Mouse (Mus musculus) frontal cortex, postnatal 14 days (tissue): ENCODE data around the gene Kif13a.

ENCODE experiments used
- DNase-seq, 2 experiments: peaks; one replicate each; pipeline ENCODE4 v3.0.0; 2022; ENCODE audit warnings: low spot score in 2 of 2

Kif13a gene

DNA sequence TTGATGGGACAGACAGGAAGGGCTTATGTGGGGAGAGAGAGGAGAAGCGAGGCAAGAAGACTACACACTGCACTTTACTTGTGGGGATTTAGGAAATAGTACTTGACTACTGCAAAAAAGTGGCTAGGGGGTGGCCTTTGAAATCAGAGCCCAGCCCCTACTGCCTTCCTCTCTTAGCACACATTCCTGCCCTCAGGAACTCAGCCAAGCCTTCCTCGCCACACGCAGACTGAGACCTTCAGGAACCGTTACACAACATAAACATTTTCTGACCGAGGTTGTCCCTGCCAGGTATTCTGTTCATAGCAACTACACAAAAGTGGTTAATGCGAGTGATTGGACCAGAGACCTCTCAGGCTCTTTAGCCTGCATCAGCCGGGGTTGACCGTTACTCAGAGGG lies 8.1 kb downstream of the Kif13a start:
- no peak for DNase-seq

DNA sequence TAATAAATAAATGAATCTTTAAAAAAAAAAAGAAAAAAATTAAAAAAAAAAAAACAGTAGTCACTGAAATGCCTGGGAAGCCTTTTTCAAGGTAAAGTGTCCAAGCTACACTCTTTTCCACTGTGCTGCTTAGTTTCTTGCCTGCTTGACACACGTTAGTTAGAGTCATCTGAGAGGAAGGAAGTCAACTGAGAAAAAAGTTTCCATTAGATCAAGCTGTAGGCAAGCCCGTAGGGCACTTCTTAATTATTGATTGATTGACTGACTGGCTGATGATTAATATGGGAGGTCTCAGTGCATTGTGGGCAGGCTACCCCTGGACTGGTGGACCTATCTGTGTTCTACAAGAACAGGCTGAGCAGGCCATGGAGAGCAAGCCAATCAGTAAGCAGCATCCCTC lies 9.9 kb downstream of the Kif13a start:
- no peak for DNase-seq

DNA sequence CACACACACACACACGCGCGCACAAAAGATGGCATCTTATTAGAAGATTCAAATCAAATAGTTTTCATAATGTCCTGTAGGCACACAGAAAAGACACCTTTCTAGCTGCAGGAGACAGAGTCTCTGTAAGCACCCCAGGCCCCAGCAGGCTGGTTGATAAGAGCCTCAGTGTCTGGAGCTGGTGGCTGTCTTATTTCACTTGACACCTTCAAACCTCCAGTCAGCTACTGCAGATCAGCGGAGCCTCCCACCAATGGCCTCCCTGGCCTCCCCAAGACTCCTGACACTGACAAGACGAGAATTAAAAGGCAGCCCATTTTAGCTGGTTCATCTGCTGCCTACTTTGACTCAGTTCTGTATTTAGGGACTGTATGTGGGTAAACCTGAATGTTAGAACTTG lies 11.2 kb downstream of the Kif13a start:
- no peak for DNase-seq

DNA sequence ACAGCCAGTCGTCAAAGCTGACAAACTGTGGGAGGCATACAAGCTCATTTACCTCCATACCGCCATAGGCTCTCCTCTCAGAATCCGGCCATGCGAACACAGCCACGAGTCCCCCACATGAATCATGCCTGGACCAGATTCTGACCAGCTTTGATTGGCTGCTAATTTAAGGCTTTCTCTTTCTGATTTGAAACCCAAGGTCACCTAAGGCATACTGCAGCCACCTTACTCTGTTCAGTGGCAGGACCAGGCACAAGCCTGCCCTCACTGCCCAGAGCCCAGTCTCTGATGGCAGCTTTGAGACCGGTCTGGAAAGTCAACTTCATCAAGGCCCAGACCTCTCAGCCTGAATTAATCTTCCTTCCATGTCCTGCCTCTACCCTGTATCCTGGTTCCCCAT lies 17.7 kb downstream of the Kif13a start:
- no peak for DNase-seq

DNA sequence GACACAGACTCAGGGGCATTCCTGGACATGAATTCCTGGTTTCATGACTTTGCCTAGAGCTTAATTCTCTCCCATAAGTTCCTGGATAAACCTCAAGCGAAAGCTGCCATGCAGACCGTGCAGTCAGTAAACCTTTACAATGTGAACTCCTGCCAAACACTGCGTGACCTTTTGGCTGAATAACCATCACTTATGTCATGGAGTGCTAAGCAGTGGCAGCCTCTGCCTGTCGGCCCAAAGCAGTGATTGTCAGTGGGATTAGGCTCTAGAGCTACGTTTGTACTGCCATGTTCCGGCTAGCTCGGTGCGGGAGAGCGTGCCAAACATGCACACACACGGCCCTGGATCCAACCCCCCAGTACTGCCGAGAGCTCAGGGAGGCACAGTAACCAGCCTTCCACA lies 18.6 kb downstream of the Kif13a start:
- DNase-seq = no peak

DNA sequence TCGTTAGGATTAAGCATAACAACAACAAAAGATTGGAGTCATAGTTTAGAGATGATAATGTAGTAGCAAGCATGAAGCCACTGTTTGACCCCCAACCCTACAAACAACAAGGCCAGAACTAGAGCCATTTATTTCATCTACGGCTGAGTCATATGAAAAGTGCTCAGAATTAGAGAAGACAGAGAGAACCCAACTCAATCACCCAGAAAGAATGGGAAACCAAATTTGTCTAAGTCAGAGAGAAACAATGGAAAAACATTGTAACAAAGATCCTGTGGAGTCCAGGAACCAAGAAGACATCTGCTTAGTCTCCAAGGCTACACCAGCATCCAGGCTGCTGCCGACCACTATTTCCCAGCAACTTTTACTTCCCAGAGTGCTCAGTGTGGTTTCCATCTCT lies 19.7 kb downstream of the Kif13a start:
- no peak for DNase-seq

DNA sequence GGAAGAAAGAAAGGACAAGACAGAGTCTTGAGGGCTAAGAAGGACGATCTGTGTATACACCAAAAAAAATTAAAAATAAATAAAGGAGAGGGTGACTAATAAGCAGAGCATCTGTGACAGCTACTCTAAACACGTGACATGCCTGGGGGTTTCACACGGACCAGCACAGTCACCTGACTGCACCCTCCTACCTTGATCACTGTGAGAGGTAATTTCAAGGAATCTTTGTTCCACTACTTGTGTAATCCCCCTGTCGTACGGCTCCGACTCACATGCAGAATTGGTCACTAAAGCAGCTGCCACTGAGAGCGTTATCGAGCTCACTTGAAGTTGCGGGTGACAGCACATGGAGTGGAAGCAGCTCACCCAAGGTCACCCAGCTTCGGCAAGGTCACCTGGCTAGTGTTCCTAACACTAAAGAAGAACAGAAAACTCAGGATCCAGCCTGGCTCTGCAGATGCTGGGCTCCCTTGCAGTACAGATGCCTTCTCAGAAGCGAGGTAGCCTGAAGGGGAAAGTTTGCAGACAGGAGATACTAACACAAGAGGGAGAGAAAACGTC lies 20.6 kb downstream of the Kif13a start:
- DNase-seq = no peak

DNA sequence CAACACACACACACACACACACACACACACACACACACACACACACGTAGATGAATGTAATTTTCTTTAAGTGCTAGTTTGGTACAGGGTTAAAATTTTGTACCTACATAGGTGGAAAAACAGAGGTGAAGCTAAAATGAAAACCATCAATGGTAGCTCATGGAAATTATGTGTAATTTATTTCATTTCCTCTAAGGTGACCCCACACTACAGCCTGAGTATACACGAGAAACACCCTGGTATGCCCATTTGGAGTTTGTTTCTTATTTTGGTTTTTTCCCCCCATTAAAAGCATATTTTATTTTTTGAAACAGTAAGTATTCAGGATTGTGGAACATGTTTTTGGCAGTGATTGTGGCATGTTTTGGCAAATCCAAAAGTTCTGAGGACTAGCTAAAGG lies 21.3 kb downstream of the Kif13a start:
- no peak for DNase-seq

DNA sequence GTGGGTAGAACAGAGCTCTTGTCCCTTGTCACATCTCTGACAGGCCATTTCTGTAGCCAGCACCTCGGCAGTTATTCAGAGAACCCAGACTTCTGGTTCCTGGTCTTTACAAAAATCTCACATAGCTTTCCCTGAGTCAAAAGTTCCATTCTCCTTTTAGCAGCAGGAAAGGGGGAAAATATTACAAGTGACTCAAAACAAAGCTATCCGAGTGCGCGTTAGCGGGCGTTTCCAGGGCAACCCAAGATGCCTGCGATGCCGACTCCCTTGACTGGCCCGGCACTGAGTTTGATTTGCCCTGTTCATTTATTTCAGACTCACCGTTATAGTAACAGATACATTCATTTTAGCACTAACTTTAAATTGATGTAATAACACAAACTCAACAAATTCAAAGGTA lies 21.8 kb downstream of the Kif13a start:
- no peak for DNase-seq

DNA sequence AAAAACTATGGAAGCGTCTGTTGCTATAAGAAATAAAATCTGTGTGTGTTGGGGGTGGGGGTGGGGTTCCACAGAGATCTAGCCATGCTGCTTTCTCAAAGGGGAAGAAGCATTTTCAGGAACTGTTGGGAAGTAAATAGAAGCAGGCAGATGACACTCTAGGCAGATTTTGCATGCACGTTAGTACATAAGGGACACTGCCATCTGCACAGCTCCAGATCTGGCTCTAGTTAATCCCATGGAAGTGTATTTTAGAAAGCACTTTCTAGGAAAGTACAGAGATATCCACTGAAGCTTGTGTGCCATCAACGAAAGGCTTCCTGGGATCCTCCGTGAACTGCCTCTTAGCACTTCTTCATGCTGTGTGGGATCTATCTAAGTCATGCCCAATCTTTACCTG lies 22.6 kb downstream of the Kif13a start:
- no peak for DNase-seq

DNA sequence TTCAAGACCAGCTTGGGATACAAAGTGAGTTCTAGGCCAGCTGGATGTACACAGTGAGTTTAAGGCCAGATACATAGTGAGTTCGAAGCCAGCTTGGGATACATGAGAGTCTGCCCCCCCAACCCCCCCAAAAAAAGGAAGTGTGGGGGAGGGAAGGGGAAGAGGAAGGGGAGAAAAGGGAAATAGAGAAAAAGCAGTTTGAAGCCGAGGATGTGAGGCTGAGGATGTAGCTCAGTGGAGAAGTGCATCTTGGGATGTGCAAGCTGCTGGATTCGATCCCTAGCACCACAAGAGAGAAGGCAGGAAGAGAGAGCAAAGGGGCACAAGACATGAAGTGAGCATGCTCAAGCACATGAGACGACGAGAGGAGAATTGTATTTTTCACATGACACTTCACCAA lies 23.7 kb downstream of the Kif13a start:
- DNase-seq = no peak

DNA sequence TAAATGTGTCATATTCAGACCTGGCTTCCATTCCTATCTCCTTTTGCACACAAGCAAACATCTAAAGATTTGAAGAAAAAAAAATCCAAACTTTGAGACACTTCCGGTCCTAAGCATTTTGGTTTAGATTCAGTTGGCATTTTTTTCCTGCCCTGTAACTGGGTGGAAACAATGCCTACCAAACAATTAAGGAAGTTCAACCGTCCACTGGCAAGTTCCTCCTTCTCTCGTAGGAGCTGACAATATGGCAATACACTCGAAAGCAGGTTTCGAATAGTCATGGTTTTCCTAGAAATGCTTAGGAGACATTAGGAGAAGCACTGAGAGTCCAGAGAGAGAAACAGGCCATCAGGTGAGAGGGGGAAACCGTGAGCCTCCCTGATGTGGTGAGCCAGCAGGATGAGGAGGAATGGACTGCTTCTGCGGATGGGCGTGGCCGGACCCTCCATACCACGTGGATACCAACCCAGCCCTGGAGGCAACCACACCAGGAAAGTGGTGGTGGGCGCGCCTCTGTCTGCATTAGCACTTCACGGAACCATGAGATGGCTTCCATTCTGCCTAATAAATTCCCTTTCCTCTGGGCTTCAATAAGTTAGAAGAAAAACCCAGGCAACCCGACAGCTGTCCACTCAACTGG lies 24.6 kb downstream of the Kif13a start:
- no peak for DNase-seq

DNA sequence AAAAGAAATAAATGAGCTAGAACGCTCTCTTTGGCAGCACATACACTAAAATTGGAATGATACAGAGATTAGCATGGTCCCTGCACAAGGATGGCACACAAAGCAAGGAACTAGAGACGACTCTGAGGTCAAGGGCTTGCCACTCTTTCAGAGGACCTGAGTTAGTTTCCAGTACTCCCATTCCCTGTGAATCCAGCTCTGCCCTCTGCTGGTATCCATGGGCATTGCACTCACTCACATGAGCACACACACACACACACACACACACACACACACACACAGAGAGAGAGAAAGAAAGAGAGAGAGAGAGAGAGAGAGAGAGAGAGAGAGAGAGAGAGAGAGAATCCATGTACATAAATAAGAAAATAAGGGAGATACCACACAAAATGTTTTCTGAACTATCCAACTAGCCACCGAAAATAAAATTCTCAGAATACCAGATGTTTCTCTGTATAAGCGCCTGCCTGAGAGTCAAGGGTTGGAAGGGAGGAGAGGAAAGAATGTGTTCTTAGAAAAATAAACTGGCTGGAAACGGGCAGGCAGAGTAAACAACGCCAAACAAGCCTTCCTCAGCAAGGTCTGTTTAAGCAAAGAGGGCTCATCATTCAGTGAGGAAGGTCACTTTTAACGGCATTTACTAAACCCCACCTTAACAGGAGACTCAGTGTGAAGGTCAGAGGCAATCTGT lies 27.0 kb downstream of the Kif13a start:
- DNase-seq = no peak

DNA sequence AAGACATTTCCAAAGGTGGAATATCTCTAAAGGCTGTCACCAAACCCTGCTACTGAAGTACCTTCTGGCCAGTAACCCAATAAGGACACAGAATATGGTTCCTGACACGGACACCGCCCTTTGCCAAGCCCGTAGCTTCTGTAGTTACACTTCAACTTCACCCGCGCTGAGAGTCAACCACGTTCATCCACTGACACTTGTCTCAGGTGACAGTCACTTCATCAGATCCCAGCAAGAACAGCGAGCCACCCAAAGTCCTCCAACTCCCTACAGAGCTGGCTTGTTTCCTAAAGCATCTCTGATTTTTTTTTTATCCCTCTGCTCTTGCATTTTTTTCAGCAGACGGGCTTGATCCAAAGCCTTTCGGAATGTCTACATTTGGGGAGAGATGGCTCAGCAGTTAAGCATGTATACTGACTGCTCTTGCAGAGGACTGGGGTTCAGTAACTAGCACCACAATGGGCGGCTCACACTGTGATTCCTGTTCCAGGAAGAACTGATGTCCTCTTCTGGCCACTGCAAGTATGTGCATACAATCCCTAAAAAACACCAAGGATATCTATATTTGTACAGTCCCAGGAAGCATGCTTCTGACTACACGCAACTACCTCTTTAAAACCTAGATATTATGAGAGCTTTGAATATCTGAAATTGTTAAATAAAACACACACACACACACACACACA lies 28.7 kb downstream of the Kif13a start:
- no peak for DNase-seq

DNA sequence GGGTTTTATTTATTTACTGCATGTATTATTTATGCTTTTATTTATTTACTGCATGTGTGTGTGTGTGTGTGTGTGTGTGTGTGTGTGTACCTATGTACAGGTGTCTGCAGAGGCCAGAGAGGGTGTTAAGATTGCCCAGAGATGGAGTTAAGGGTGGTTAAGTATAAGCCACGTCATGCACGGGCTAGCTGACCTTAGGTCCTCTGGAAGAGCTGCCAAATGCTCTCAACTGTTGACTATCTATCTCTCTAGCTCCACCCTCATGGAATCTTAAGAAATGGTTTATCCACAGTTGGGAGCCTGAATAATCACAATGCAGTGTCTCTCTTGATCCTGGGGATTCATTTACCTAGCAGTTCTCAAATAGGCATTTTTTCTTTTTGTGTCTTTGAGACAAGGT lies 30.8 kb downstream of the Kif13a start:
- DNase-seq = no peak

DNA sequence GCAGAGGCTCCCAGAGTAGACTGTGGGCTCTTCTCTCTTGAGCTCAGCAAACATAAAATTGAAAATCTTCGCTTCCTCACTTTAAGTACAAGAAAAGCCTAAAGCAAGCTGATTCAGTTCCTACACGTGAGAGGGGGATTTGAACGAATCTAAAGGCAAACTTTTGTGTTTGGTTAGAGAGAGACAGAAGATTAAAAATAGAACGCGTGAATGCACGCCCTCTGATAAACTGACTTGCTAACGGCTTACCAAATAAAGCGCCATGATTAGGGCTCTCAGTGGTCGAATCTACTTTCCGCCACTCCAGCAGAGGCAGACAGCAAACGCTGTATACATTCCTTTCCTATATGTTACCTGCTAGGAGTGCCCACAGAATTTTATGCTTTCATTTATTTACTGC lies 31.3 kb downstream of the Kif13a start:
- no peak for DNase-seq

DNA sequence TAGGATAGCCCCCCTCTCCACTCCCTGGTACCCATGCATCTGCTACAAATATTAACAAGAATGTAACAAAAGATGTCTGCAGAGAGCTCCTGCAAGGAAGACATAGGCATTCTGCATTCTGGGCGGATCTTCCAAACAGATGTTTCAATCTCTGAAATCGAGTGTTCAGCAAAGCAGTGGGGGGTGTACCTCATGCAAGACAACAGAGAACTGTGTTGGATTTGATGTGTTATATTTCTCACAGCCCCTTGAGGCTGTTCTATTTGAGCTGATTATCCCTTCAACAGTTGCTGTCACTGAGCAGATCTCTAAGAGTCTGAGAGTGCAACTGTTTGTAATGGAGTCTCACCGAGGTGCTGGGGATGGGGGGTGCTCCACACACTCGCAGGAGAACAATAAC lies 37.3 kb downstream of the Kif13a start:
- DNase-seq = no peak

DNA sequence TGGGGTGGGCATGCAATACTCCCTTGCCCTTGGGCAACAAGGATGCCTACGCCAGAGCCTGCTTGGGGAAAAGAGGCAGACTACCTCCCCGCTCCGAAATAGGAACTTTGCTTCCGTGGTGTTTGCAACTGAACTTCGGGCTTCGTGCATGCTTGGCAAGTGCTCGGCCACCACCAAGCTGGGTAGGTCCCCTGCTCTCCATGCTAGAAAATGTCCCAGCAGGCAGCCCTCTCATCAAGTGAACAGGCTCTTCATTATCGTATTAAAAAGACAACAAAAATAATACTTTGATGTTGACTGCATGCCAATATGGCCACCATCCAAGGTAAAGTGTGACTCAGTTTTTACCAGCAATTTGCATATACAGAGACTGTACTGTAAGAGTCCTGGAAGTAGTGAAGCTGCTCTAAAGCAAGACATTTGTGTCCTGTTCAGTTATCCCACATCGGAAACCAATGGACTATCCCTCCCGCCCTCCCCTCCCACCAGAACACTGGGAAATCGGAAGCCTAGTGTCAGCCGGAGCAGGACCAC lies 41.5 kb downstream of the Kif13a start:
- no peak for DNase-seq

DNA sequence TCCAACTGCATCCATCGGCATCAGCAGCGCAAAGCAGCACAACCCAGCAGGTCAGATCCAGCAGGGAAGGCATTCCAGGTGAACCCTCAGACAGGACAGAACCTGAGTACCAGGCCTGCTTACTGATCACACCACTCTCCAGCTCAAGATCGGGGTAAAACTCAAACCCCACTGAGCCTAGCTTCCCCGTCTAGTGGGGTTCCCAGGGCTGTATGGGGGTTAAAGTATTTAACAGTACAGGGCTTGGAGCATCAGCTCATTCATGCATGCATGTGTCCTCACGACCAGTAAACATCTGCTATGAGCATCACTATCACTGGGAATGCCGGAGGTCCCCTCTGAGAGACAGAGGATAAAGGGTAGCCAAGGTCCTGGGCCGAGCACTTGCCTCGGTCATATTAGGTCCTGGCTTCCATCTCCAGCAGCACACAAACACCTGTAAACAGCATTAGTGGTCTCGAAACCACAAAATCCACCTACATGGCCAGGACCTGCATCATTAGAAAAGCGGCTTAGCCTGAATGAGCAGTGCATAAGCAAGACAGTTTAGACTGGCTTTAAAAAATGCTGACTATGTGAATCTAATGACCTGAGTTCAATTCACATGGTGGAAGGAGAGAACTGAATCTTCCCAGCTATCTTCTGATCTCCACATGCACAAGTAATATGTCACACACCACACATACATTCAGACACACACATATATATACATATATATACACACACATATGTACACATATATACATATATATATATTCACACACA lies 43.0 kb downstream of the Kif13a start:
- DNase-seq = no peak

DNA sequence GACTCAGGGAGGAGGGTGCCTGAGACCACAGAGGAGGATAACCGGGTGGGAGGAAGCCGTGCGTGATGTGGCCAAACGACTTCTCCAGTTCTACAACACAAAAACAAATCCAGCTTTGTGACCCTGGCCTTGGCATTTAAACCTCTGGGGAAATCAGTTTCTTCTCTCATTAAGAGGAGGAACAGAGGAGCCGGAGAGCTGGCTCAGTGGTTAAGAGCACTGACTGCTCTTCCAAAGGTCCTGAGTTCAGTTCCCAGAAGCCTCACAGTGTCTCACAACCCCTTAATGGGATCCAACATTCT lies 44.0 kb downstream of the Kif13a start:
- DNase-seq = no peak

DNA sequence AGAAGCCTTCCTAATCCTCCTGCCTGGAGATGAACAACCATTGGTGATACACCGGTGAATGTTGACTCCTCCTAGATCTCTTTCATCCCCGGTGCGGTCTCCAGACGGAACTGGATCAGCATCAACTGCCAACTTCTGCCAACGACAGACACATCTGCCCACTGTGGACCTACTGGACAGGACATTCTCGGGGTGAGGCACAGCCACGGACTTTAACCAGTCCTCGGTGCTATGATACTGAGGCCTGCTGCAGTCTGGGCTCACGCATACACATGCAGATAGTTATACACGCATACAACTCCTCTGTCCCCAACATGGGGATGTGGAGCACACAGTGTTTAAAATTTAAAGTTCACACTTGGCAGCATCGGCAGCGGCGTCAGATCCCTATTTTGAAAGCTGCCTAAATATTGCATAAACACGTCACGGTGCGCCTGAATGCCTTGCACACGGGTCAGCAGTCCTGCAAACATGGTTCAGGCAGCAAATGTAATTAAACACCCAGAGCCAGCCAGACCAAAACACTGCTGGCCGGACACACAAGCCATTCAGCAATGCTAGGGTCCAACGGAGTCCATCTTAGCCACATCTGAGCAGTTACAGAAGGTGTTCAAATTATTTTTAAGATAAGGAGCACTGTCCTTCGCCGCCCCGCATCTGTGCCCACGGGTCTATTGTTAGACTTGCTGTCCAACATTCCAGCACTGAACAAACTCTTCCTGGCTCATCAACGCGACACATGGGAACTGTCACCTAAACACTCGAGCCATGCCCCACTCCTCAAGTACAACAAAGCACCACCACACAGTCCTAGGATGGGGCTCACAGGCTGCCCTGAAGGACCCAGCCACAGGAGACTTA lies 44.5 kb downstream of the Kif13a start:
- no peak for DNase-seq
